Mouse (Mus musculus) forebrain, embryonic 14.5 days (tissue): ENCODE results near the gene Hhip. TPM values are rescaled to one million over a fixed set of nuclear protein-coding genes. Genes with fewer than 3 reads are reported as not detected.

ENCODE experiments used
- ATAC-seq: fragments of 200-750 bp; cut with Nextera tagmentation; 2 replicates; pipeline ENCODE4 v1.8.0; 2017; ENCODE audit warnings: mild to moderate bottlenecking, moderate library complexity
- DNase-seq: peaks from one replicate; pipeline ENCODE4 v3.0.0-alpha.2; 2015; ENCODE audit warnings: low spot score
- H3K27ac ChIP-seq: fragments of 300-500 bp; sonication (generic); 2 replicates; pipeline ENCODE4 v1.5.1; 2014; ENCODE audit warnings: low read depth, mild to moderate bottlenecking, control low read depth, low read length, moderate library complexity
- H3K27me3 ChIP-seq: fragments of 300-500 bp; sonication (generic); replicated peaks from 2 replicates; pipeline ENCODE4 v1.6.1; 2014; ENCODE audit warnings: low read length, control low read depth, mixed read lengths; ENCODE audit not compliant: control insufficient read depth, insufficient read depth
- H3K36me3 ChIP-seq: fragments of 300-500 bp; sonication (generic); 2 replicates; pipeline ENCODE4 v1.6.1; 2014; ENCODE audit warnings: low read length, control low read depth; ENCODE audit not compliant: control insufficient read depth, insufficient read depth
- H3K4me1 ChIP-seq: fragments of 300-500 bp; sonication (generic); 2 replicates; pipeline ENCODE4 v1.6.1; 2014; ENCODE audit warnings: antibody characterized with exemption, low read length, control low read depth; ENCODE audit not compliant: control insufficient read depth, insufficient read depth
- H3K4me2 ChIP-seq: fragments of 300-500 bp; sonication (generic); 2 replicates; pipeline ENCODE4 v1.6.1; 2014; ENCODE audit warnings: mild to moderate bottlenecking, control low read depth, low read length
- H3K4me3 ChIP-seq: fragments of 300-500 bp; sonication (generic); 2 replicates; pipeline ENCODE4 v1.5.1; 2014; ENCODE audit warnings: low read depth, low read length, control low read depth
- H3K9ac ChIP-seq: fragments of 300-500 bp; sonication (generic); 2 replicates; pipeline ENCODE4 v1.6.1; 2014; ENCODE audit warnings: mild to moderate bottlenecking, low read length, control low read depth, moderate library complexity
- H3K9me3 ChIP-seq: fragments of 300-500 bp; sonication (generic); replicated peaks from 2 replicates; pipeline ENCODE4 v1.6.1; 2016; ENCODE audit warnings: low read length, control low read depth, mixed read lengths; ENCODE audit not compliant: control insufficient read depth
- WGBS: fragments of 180-500 bp; shearing (Covaris S2); extraction: QIAGEN DNeasy Blood & Tissue Kit; methylation state at CpG from one replicate; pipeline ENCODE4 v1.1.7; 2014; 5-methylcytosine and 5-hydroxymethylcytosine counted together
- polyA plus RNA-seq: library from polyadenylated mRNA; unstranded; fragments of >200 nt; fragmentation: Nextera tagmentation; extraction: Ambion mirVana; gene quantifications from 2 replicates; pipeline ENCODE4 v1.2.1, GENCODE M21; 2014

Hhip gene
- polyA plus RNA-seq, 1 experiment from 2014 or later, result 0.88 TPM

- Histone ChIP-seq H3K4me3 (no peak overlapping the region), H3K9ac (no peak overlapping the region), H3K4me2 (no peak overlapping the region), H3K27me3 (no peaks in the 10 kb centered on the region), H3K36me3 (no peaks in the 10 kb centered on the region), H3K9me3 (no peaks in the 10 kb centered on the region), H3K27ac (no peak overlapping the region), H3K4me1 (no peaks in the 10 kb centered on the region)
- 27% methylated on average over 6 of the region's 6 CpGs for WGBS
- peak; percentile 40; the same call in 1 of the 2 replicates for ATAC-seq
- peak; percentile 34 for DNase-seq
These were observed 91.6 kb downstream of the Hhip start for GRCm38 (mm10) chr8:79966159-79966558.

GRCm38 (mm10) chr8:79952857-79953256, 104.9 kb downstream of the Hhip start:
- H3K9me3 ChIP-seq, result no peaks in the 10 kb centered on the region
- no peaks in the 10 kb centered on the region for H3K4me1 ChIP-seq
- ATAC-seq (no peak), DNase-seq (peak; percentile 17)
- no peak overlapping the region for H3K4me2 ChIP-seq
- 29% methylated on average over 3 of the region's 3 CpGs for WGBS
- H3K9ac ChIP-seq, result no peak overlapping the region
- H3K36me3 ChIP-seq, result no peaks in the 10 kb centered on the region
- H3K4me3 ChIP-seq, result no peak overlapping the region
- no peak overlapping the region for H3K27ac ChIP-seq
- H3K27me3 ChIP-seq, result no peaks in the 10 kb centered on the region

- ATAC-seq (no peak), DNase-seq (no peak)
- Histone ChIP-seq H3K4me3 (no peak overlapping the region), H3K27me3 (no peaks in the 10 kb centered on the region), H3K27ac (no peak overlapping the region), H3K9ac (no peak overlapping the region), H3K36me3 (no peaks in the 10 kb centered on the region), H3K4me2 (no peak overlapping the region), H3K4me1 (no peaks in the 10 kb centered on the region), H3K9me3 (no peaks in the 10 kb centered on the region)
- 89% methylated on average over 3 of the region's 3 CpGs for WGBS
These were observed 107.4 kb downstream of the Hhip start for GRCm38 (mm10) chr8:79950376-79950775.

GRCm38 (mm10) chr8:79945501-79946076, 112.2 kb downstream of the Hhip start:
- H3K9ac ChIP-seq, result no peak overlapping the region
- H3K9me3 ChIP-seq, result no peaks in the 10 kb centered on the region
- 89% methylated on average over 9 of the region's 9 CpGs for WGBS
- H3K27me3 ChIP-seq, result no peaks in the 10 kb centered on the region
- H3K4me1 ChIP-seq, result no peaks in the 10 kb centered on the region
- no peak overlapping the region for H3K4me2 ChIP-seq
- ATAC-seq, result no peak
- no peak overlapping the region for H3K4me3 ChIP-seq
- H3K27ac ChIP-seq, result no peak overlapping the region
- no peaks in the 10 kb centered on the region for H3K36me3 ChIP-seq
- DNase-seq, result no peak

GRCm38 (mm10) chr8:79941070-79941469, 116.7 kb downstream of the Hhip start:
- ATAC-seq, result no peak

GRCm38 (mm10) chr8:79936856-79937445, 120.9 kb downstream of the Hhip start:
- 57% methylated on average over 9 of the region's 9 CpGs for WGBS
- ATAC-seq, result no peak

More at GRCm38 (mm10) chr8:79941070-79941469, 116.7 kb downstream of the Hhip start:
- no peaks in the 10 kb centered on the region for H3K9me3 ChIP-seq
- H3K27ac ChIP-seq, result no peak overlapping the region
- H3K4me2 ChIP-seq, result no peak overlapping the region
- DNase-seq, result no peak
- H3K9ac ChIP-seq, result no peak overlapping the region
- H3K27me3 ChIP-seq, result no peaks in the 10 kb centered on the region
- 94% methylated on average over 5 of the region's 5 CpGs for WGBS
- no peak overlapping the region for H3K4me3 ChIP-seq
- H3K4me1 ChIP-seq, result no peaks in the 10 kb centered on the region
- no peaks in the 10 kb centered on the region for H3K36me3 ChIP-seq

GRCm38 (mm10) chr8:79935793-79936192, 122.0 kb downstream of the Hhip start:
- ATAC-seq (no peak), DNase-seq (no peak)
- H3K27me3 ChIP-seq, result no peaks in the 10 kb centered on the region
- no peak overlapping the region for H3K4me2 ChIP-seq
- H3K4me1 ChIP-seq, result no peaks in the 10 kb centered on the region
- no peaks in the 10 kb centered on the region for H3K36me3 ChIP-seq
- H3K9ac ChIP-seq, result no peak overlapping the region
- no peak overlapping the region for H3K4me3 ChIP-seq
- H3K27ac ChIP-seq, result no peak overlapping the region
- 61% methylated on average over 7 of the region's 7 CpGs for WGBS
- no peaks in the 10 kb centered on the region for H3K9me3 ChIP-seq

More at GRCm38 (mm10) chr8:79936856-79937445, 120.9 kb downstream of the Hhip start:
- DNase-seq, result no peak
- H3K36me3 ChIP-seq, result no peaks in the 10 kb centered on the region
- H3K4me3 ChIP-seq, result no peak overlapping the region
- no peaks in the 10 kb centered on the region for H3K27me3 ChIP-seq
- H3K9me3 ChIP-seq, result no peaks in the 10 kb centered on the region
- no peak overlapping the region for H3K27ac ChIP-seq
- no peak overlapping the region for H3K9ac ChIP-seq
- H3K4me1 ChIP-seq, result no peaks in the 10 kb centered on the region
- H3K4me2 ChIP-seq, result no peak overlapping the region

- H3K4me1 ChIP-seq, result no peaks in the 10 kb centered on the region
- no peak for DNase-seq
- H3K27ac ChIP-seq, result no peak overlapping the region
- no peak overlapping the region for H3K9ac ChIP-seq
- no peak overlapping the region for H3K4me2 ChIP-seq
- whole genome bisulfite sequencing, result 79% methylated on average over 4 of the region's 4 CpGs
- no peaks in the 10 kb centered on the region for H3K27me3 ChIP-seq
- H3K9me3 ChIP-seq, result no peaks in the 10 kb centered on the region
- H3K36me3 ChIP-seq, result no peaks in the 10 kb centered on the region
- no peak for ATAC-seq
- no peak overlapping the region for H3K4me3 ChIP-seq
These were observed 128.6 kb downstream of the Hhip start for GRCm38 (mm10) chr8:79929202-79929601.

- WGBS, result 84% methylated on average over 7 of the region's 7 CpGs
- H3K4me3 ChIP-seq, result no peak overlapping the region
- no peak overlapping the region for H3K27ac ChIP-seq
- H3K4me2 ChIP-seq, result no peak overlapping the region
- no peaks in the 10 kb centered on the region for H3K36me3 ChIP-seq
- no peaks in the 10 kb centered on the region for H3K9me3 ChIP-seq
- DNase-seq (no peak), ATAC-seq (no peak)
- no peaks in the 10 kb centered on the region for H3K4me1 ChIP-seq
- no peaks in the 10 kb centered on the region for H3K27me3 ChIP-seq
- no peak overlapping the region for H3K9ac ChIP-seq
These were observed 140.6 kb downstream of the Hhip start for GRCm38 (mm10) chr8:79917211-79917610.
